8 mouse cellular contexts compared by ENCODE assay signal in genomic region chr9:46119943-46120441, GRCm38 (mm10).
DNase-seq lines count a peak whose midpoint lies in the region; ATAC-seq and TF ChIP-seq lines count a peak whose summit lies in the region.

No protein-coding gene starts in this region.

- H3K9me3 ChIP-seq in embryonic facial prominence, embryonic 11.5 days (replicated peaks; ENCODE audit: control insufficient read depth, low read length), result no peaks in the 10 kb centered on the region
- H3K9me3 ChIP-seq in limb, embryonic 15.5 days, result no peaks in the 10 kb centered on the region
- H3K9me3 ChIP-seq in midbrain, embryonic 16.5 days (replicated peaks; ENCODE audit: control insufficient read depth, low read length, poor library complexity, severe bottlenecking), result no peaks in the 10 kb centered on the region
- no peaks in the 10 kb centered on the region for H3K9me3 ChIP-seq in stomach, postnatal 0 days (ENCODE audit: control insufficient read depth, low read length)

- peak; percentile 9 to 28 for DNase-seq in spleen, postnatal 36 days (ENCODE audit: low spot score in 2 of 2)
- DNase-seq in spleen, postnatal 14 days (ENCODE audit: low spot score in 2 of 2), result no peak
- peak; percentile 86 for DNase-seq in embryonic facial prominence, embryonic 11.5 days (ENCODE audit: low spot score)
- peak; percentile 82 for DNase-seq in heart, adult 8-10 months (ENCODE audit: low spot score)
- peak; percentile 83 for DNase-seq in kidney, adult 2 months
- DNase-seq in stomach, postnatal 0 days (ENCODE audit: low spot score), result peak; percentile 75

- H3K27ac ChIP-seq in embryonic facial prominence, embryonic 11.5 days (replicated peaks; ENCODE audit: low read depth, low read length), result peak overlapping the region; percentile 61
- H3K27ac ChIP-seq in kidney, adult 2 months (ENCODE audit: insufficient read depth, low read depth, low read length), result peak overlapping the region; percentile 10; the same call in 1 of the 2 replicates
- H3K27ac ChIP-seq in limb, embryonic 15.5 days, result peak overlapping the region; percentile 78
- H3K27ac ChIP-seq in midbrain, embryonic 16.5 days (ENCODE audit: low read length), result peak overlapping the region; percentile 74
- peak overlapping the region; percentile 78 for H3K27ac ChIP-seq in stomach, postnatal 0 days (replicated peaks)

- no peak for TF ChIP-seq POLR2A in kidney, adult 2 months (IDR thresholded peaks at IDR 0.05; ENCODE audit: low read depth, low read length)

- H3K27me3 ChIP-seq in embryonic facial prominence, embryonic 11.5 days (ENCODE audit: control insufficient read depth, insufficient read depth, low read length), result no peaks in the 10 kb centered on the region
- no peaks in the 10 kb centered on the region for H3K27me3 ChIP-seq in kidney, adult 2 months (replicated peaks; ENCODE audit: control insufficient read depth, insufficient read depth, low read length)
- no peaks in the 10 kb centered on the region for H3K27me3 ChIP-seq in limb, embryonic 15.5 days
- no peaks in the 10 kb centered on the region for H3K27me3 ChIP-seq in midbrain, embryonic 16.5 days (ENCODE audit: control insufficient read depth, insufficient read depth, low read depth, low read length)
- H3K27me3 ChIP-seq in stomach, postnatal 0 days (ENCODE audit: control insufficient read depth, insufficient read depth, low read length), result no peaks in the 10 kb centered on the region

- H3K36me3 ChIP-seq in embryonic facial prominence, embryonic 11.5 days (replicated peaks; ENCODE audit: control insufficient read depth, insufficient read depth, low read depth, low read length), result no peaks in the 10 kb centered on the region
- no peaks in the 10 kb centered on the region for H3K36me3 ChIP-seq in kidney, adult 2 months (ENCODE audit: control insufficient read depth, insufficient read depth, low read length)
- H3K36me3 ChIP-seq in limb, embryonic 15.5 days, result peaks cover 10% of the 10 kb centered on the region; the same call in 1 of the 2 replicates
- no peaks in the 10 kb centered on the region for H3K36me3 ChIP-seq in midbrain, embryonic 16.5 days (ENCODE audit: control insufficient read depth, insufficient read depth, low read length)
- peaks cover 5% of the 10 kb centered on the region; the same call in 1 of the 2 replicates for H3K36me3 ChIP-seq in stomach, postnatal 0 days (ENCODE audit: control insufficient read depth, insufficient read depth, low read length)

- peak; percentile 94 for ATAC-seq in embryonic facial prominence, embryonic 11.5 days (replicated peaks; ENCODE audit: insufficient number of reproducible peaks, low FRiP score, low TSS enrichment, low read depth)
- peak; percentile 87 for ATAC-seq in limb, embryonic 15.5 days (ENCODE audit: insufficient number of reproducible peaks, low FRiP score, low TSS enrichment, low read depth)
- peak; percentile 89 for ATAC-seq in midbrain, embryonic 16.5 days
- ATAC-seq in stomach, postnatal 0 days (ENCODE audit: low FRiP score, low TSS enrichment), result peak; percentile 92

- no peak for TF ChIP-seq EP300 in stomach, postnatal 0 days (optimal IDR thresholded peaks at IDR 0.05)

- no peak for TF ChIP-seq CTCF in kidney, adult 2 months (conservative IDR thresholded peaks at IDR 0.05; ENCODE audit: insufficient read depth, insufficient read length, low read depth, low read length)
- TF ChIP-seq CTCF in stomach, postnatal 0 days (IDR thresholded peaks at IDR 0.05; ENCODE audit: low read depth), result peak; percentile 21; the same call in 1 of the 2 replicates

- no peak overlapping the region for H3K4me2 ChIP-seq in embryonic facial prominence, embryonic 11.5 days (ENCODE audit: low read depth, low read length)
- H3K4me2 ChIP-seq in limb, embryonic 15.5 days, result no peak overlapping the region
- H3K4me2 ChIP-seq in midbrain, embryonic 16.5 days (ENCODE audit: low read length), result no peak overlapping the region
- H3K4me2 ChIP-seq in stomach, postnatal 0 days (replicated peaks; ENCODE audit: low read depth), result no peak overlapping the region

- 7% methylated on average over 6 of the region's 6 CpGs for WGBS in embryonic facial prominence, embryonic 11.5 days
- 16% methylated on average over 6 of the region's 6 CpGs for WGBS in kidney, adult 2 months
- 10% methylated on average over 6 of the region's 6 CpGs for WGBS in limb, embryonic 15.5 days
- under 1% methylated on average over 6 of the region's 6 CpGs for WGBS in midbrain, embryonic 16.5 days
- 5% methylated on average over 6 of the region's 6 CpGs for WGBS in stomach, postnatal 0 days

- H3K4me1 ChIP-seq in embryonic facial prominence, embryonic 11.5 days (ENCODE audit: control insufficient read depth, insufficient read depth, low read length), result peaks cover 4% of the 10 kb centered on the region; the same call in 1 of the 2 replicates
- H3K4me1 ChIP-seq in kidney, adult 2 months (ENCODE audit: control insufficient read depth, insufficient read depth, low read length), result peaks cover 7% of the 10 kb centered on the region; the same call in 1 of the 2 replicates
- H3K4me1 ChIP-seq in limb, embryonic 15.5 days, result peaks cover 34% of the 10 kb centered on the region
- peaks cover 13% of the 10 kb centered on the region for H3K4me1 ChIP-seq in midbrain, embryonic 16.5 days (ENCODE audit: control insufficient read depth, insufficient read depth, low read length)
- no peaks in the 10 kb centered on the region for H3K4me1 ChIP-seq in stomach, postnatal 0 days (replicated peaks; ENCODE audit: control insufficient read depth, insufficient read depth)

- H3K9ac ChIP-seq in embryonic facial prominence, embryonic 11.5 days (replicated peaks; ENCODE audit: low read length), result no peak overlapping the region
- no peak overlapping the region for H3K9ac ChIP-seq in limb, embryonic 15.5 days
- H3K9ac ChIP-seq in midbrain, embryonic 16.5 days (ENCODE audit: low read depth, low read length), result no peak overlapping the region
- H3K9ac ChIP-seq in stomach, postnatal 0 days (ENCODE audit: low read length), result no peak overlapping the region

- H3K4me3 ChIP-seq in embryonic facial prominence, embryonic 11.5 days (ENCODE audit: low read depth, low read length), result no peak overlapping the region
- no peak overlapping the region for H3K4me3 ChIP-seq in kidney, adult 2 months (ENCODE audit: insufficient read depth, low read depth, low read length)
- H3K4me3 ChIP-seq in limb, embryonic 15.5 days, result no peak overlapping the region
- no peak overlapping the region for H3K4me3 ChIP-seq in midbrain, embryonic 16.5 days (ENCODE audit: low read depth, low read length)
- no peak overlapping the region for H3K4me3 ChIP-seq in stomach, postnatal 0 days (ENCODE audit: low read depth, low read length)

Comparison
In these comparisons a context has a peak if more than half of its experiments do, and no peak if none do; other contexts are left out.
1. DNase-seq: peak in spleen, postnatal 36 days (2 of 2), embryonic facial prominence, embryonic 11.5 days (single experiment), heart, adult 8-10 months (single experiment), kidney, adult 2 months (single experiment) and stomach, postnatal 0 days (single experiment); none in spleen, postnatal 14 days (0 of 2).
2. H3K27ac ChIP-seq: peak in every context shown above with its lines; median percentile 78 in limb, embryonic 15.5 days; 78 in stomach, postnatal 0 days; 74 in midbrain, embryonic 16.5 days; 61 in embryonic facial prominence, embryonic 11.5 days; 10 in kidney, adult 2 months.
3. Peak in every context shown above with its lines, with median percentiles within 50 percentile points of each other: ATAC-seq.